Mouse (Mus musculus) cerebellum, adult 2 months (tissue): ENCODE results near the gene P2rx1. TPM values are rescaled to one million over a fixed set of nuclear protein-coding genes. Genes with fewer than 3 reads are reported as not detected.

Source experiments
- DNase-seq, 2 experiments: peaks; one replicate each; pipeline ENCODE4 v3.0.0; 2021
- H3K27ac ChIP-seq: fragments of 200-500 bp; 2 replicates; pipeline ENCODE4 v1.5.1; 2012; ENCODE audit warnings: low read length, control low read depth, inconsistent platforms; ENCODE audit not compliant: insufficient read depth
- H3K27me3 ChIP-seq: fragments of 200-500 bp; 2 replicates; pipeline ENCODE4 v1.6.1; 2012; ENCODE audit warnings: inconsistent platforms, mild to moderate bottlenecking, low read length, moderate library complexity; ENCODE audit not compliant: control insufficient read depth, insufficient read depth
- H3K4me1 ChIP-seq: fragments of 200-500 bp; 2 replicates; pipeline ENCODE4 v1.6.1; 2011; ENCODE audit warnings: low read length; ENCODE audit not compliant: control insufficient read depth, insufficient read depth
- H3K4me3 ChIP-seq: fragments of 200-500 bp; replicated peaks from 2 replicates; pipeline ENCODE3; 2011; ENCODE audit warnings: mild to moderate bottlenecking, low read depth, low read length, control low read depth; ENCODE audit not compliant: insufficient read depth
- CTCF ChIP-seq: fragments of 200-500 bp; IDR thresholded peaks from 2 replicates; pipeline ENCODE4 v1.5.1; 2011; ENCODE audit warnings: low read depth, mild to moderate bottlenecking, control low read depth, low read length, moderate library complexity, borderline replicate concordance; ENCODE audit not compliant: insufficient read depth
- POLR2A ChIP-seq: fragments of 200-500 bp; IDR thresholded peaks from 2 replicates; pipeline ENCODE4 v1.6.1; 2011; ENCODE audit warnings: low read length, control low read depth, borderline replicate concordance; ENCODE audit not compliant: insufficient read depth
- WGBS: fragments of 180-500 bp; shearing (Covaris S2); methylation state at CpG from one replicate; pipeline ENCODE4 v1.1.7; 2018; 5-methylcytosine and 5-hydroxymethylcytosine counted together
- polyA plus RNA-seq: library from polyadenylated mRNA; depleted of rRNA; stranded (reverse); fragments of >200 nt; gene quantifications from 2 replicates; pipeline ENCODE4 v1.2.3, GENCODE M21; 2012

Gene P2rx1
- polyA plus RNA-seq, 1 experiment = 0.41 TPM

- no peaks in the 10 kb centered on the region for H3K27me3 ChIP-seq
- peak within 1 kb of the TSS; percentile 83 for H3K27ac ChIP-seq
- H3K4me3 ChIP-seq = peak within 1 kb of the TSS; percentile 91
- DNase-seq = peak; percentile 97 to 98
- peak; percentile 67 for TF ChIP-seq POLR2A
- no peak for TF ChIP-seq CTCF
- peaks cover 62% of the 10 kb centered on the region for H3K4me1 ChIP-seq
- WGBS = under 1% methylated on average over 57 of the region's 57 CpGs
Measured at GRCm38 (mm10) chr11:73018471-73019146, 19.7 kb downstream of the P2rx1 start, which contains the start of gene Camkk1. TSS of gene Camkk1 (plus strand) at chr11:73019008.

DNA sequence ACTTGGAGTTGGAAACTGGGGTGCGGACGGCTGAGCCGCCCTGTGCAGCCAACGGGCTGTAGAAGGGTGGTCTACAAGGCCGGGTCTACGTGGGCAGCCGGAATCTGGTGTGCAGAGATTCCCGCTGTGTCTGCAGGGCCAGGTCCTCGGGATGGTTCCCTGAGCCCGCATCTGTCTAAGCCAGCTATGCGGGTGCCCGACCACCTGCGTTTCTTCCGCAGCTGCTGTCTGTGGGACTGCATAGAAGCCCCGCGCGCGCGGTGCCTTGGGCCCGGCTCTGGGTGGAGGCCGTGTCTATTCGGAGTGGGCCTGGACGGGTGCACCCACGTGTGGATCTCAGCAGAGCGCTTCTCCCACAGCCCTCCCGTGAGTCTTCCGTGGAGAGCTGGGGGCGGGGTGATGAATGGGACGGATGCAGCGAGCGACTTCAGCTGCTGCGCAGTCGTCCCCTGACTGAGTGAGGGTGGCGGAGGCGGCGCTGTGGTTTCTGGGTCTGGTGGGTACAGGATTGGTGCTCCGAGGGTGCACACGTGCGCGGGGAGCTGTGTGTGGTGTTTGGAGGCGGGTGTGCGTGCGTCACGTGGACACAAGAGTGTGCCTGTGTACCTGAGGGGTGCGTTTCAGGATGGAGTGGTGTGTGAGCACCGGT is 20.4 kb downstream of the P2rx1 start:
- Histone ChIP-seq H3K27me3 (no peaks in the 10 kb centered on the region), H3K27ac (peak overlapping the region; percentile 77), H3K4me3 (peak overlapping the region; percentile 89), H3K4me1 (peaks cover 66% of the 10 kb centered on the region)
- DNase-seq = peak; percentile 71
- TF ChIP-seq CTCF (no peak), POLR2A (no peak)
- WGBS = under 1% methylated on average over 46 of the region's 46 CpGs

DNA sequence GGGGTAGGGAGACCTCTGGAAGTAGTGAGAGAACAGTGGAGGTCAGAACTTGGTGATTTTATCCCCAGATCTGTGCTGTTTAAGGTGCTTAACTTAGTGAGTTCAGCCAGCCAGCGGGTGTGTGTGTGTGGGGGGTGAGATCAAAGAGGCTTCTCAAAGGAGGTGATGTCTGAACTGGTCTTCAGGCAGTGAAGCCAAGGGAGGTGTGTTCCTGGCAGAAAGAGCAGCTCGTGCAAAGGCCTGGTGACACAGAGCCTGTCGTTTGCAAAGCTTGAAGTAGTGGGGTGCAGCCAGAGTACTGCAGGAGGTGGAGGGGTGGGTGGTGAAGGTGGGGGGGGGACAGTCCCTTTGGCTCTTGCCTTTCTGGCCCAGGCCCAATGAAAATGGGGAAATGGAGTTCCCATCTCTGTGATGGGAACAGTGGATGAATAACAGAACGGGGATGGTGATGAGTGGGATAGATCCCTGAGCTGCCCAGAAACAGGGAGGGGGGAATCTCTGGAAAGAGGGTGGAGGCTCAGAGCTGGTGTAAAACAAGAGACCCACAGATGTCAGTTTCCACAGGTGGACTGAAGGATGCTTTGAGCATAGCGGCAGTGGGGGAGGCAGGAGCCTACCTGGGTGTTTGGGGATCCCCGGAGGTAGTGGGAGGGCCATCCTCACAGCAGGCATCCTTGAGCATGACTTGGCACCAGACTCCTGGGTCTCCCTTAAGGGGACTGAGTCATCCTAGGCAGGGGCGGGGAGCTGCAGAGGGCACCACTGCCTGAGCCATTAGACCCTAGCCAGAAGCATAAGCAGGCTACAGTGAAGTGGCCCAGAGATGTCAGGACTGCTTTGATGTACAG is 22.3 kb downstream of the P2rx1 start:
- Histone ChIP-seq H3K27ac (peak overlapping the region; percentile 10; the same call in 1 of the 2 replicates), H3K27me3 (no peaks in the 10 kb centered on the region), H3K4me3 (no peak overlapping the region), H3K4me1 (peaks cover 54% of the 10 kb centered on the region)
- WGBS = 29% methylated on average over 7 of the region's 7 CpGs
- TF ChIP-seq CTCF = no peak
- no peak for TF ChIP-seq POLR2A
- peak in 1 of 2 experiments; percentile 52 for DNase-seq

DNA sequence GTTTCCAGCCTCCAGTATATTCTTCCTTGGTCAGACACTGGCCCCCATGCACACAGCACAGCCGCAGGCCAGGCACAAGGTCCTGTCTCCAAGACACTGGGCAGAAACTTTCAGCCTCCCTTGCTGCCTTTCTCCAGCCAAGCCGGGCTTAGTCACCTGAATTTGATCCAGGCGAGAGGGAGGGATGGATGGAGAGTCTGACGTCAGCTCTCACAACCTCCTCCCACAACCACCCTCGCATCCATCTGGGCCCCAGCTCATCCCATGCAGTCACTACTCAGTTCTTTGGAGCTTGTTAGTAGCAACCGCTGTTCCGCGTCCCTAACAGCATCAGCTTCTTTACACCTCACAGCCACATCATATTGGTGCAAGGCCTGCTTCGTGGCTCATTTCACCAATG is 24.2 kb downstream of the P2rx1 start:
- no peak overlapping the region for H3K4me3 ChIP-seq
- 16% methylated on average over 9 of the region's 9 CpGs for WGBS

GRCm38 (mm10) chr11:73023827-73024226 is 24.9 kb downstream of the P2rx1 start:
- Histone ChIP-seq H3K4me1 (peaks cover 47% of the 10 kb centered on the region), H3K27ac (0 out of 2 replicates have a peak overlapping the region, but pooled peaks have one; percentile 0), H3K27me3 (no peaks in the 10 kb centered on the region), H3K4me3 (no peak overlapping the region)
- no peak for DNase-seq
- 57% methylated on average over 4 of the region's 4 CpGs for WGBS
- TF ChIP-seq POLR2A = no peak
- no peak for TF ChIP-seq CTCF

More for the DNA sequence above, 24.2 kb downstream of the P2rx1 start:
- Histone ChIP-seq H3K27me3 (no peaks in the 10 kb centered on the region), H3K27ac (peak overlapping the region; percentile 14), H3K4me1 (peaks cover 47% of the 10 kb centered on the region)
- TF ChIP-seq CTCF = no peak
- no peak for TF ChIP-seq POLR2A
- DNase-seq = peak; percentile 86 to 93

DNA sequence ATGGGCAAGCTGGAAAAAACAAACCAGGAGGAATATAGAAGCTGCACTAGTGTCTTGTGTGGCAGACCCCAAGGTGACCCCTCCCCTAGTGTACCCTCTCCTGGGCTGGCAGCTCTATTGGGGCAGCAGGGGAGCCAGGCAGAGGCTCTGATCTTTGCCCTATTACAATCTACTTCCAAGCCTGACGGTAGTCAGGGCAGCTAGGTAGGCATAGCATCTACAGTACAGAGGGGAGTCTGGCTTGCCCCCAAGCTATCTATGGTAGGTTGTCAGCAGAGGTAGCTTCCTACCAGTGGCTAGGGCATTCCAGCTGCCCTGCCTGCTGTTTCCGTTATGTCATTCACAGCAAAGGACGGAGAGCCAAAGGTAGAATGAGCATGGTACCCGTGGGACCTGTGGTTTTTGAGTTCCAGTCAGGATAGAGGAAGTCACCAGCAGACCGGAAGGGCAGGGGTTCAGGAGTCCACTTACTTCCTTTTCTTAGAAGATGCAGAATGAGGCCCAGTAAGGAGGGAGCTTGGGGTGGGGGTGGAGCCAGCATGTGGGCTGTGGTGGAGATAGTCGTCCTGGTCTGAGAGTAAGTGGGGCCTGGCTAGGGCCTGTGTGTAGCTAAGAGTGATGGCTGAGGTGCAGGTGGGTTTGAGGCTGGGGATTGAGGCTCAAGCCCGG is 25.5 kb downstream of the P2rx1 start:
- 82% methylated on average over 7 of the region's 7 CpGs for WGBS
- Histone ChIP-seq H3K27me3 (no peaks in the 10 kb centered on the region), H3K4me3 (no peak overlapping the region), H3K27ac (no peak overlapping the region), H3K4me1 (peaks cover 47% of the 10 kb centered on the region)
- DNase-seq = no peak
- TF ChIP-seq CTCF (no peak), POLR2A (no peak)

- Histone ChIP-seq H3K4me1 (peaks cover 22% of the 10 kb centered on the region), H3K27ac (no peak overlapping the region), H3K4me3 (no peak overlapping the region), H3K27me3 (no peaks in the 10 kb centered on the region)
- TF ChIP-seq CTCF = no peak
- TF ChIP-seq POLR2A = no peak
- no peak for DNase-seq
- WGBS = 64% methylated on average over 8 of the region's 8 CpGs
Measured at GRCm38 (mm10) chr11:73026961-73027360, 28.1 kb downstream of the P2rx1 start.
